Mouse (Mus musculus) CH12.LX (cell line): ENCODE data around the gene Olfr223. TPM values are rescaled to one million over a fixed set of nuclear protein-coding genes. Genes with fewer than 3 reads are reported as not detected.

ENCODE experiments used
- DNase-seq: peaks from one replicate; pipeline ENCODE4 v3.0.0-alpha.2; 2013; ENCODE audit errors: extremely low read depth
- H3K27ac ChIP-seq: 2 replicates; pipeline ENCODE4 v1.5.1; 2012; ENCODE audit warnings: low read depth, mild to moderate bottlenecking, control low read depth, moderate library complexity; ENCODE audit not compliant: insufficient read depth
- H3K27me3 ChIP-seq: replicated peaks from 2 replicates; pipeline ENCODE3; 2012; ENCODE audit warnings: inconsistent platforms
- H3K36me3 ChIP-seq, 2 experiments: replicated peaks in 1 of 2; 2 replicates each; pipeline versions ENCODE3 to v1.6.1; 2012; ENCODE audit warnings: inconsistent platforms in 1 of 2, low read length in 1 of 2, mild to moderate bottlenecking in 1 of 2, mixed read lengths in 1 of 2, moderate library complexity in 1 of 2; ENCODE audit not compliant: control insufficient read depth in 1 of 2, insufficient read depth in 1 of 2
- H3K4me1 ChIP-seq, 2 experiments: 2 replicates each; pipeline ENCODE4 v1.6.1; 2012; ENCODE audit warnings: inconsistent platforms in 1 of 2, moderate library complexity in 1 of 2; ENCODE audit not compliant: insufficient read depth in 2 of 2, control insufficient read depth in 1 of 2
- H3K4me2 ChIP-seq: 2 replicates; pipeline ENCODE4 v1.6.1; 2012; ENCODE audit warnings: low read depth, mild to moderate bottlenecking, control low read depth; ENCODE audit not compliant: poor library complexity, insufficient read depth, severe bottlenecking
- H3K4me3 ChIP-seq, 3 experiments: fragments of 150-350 bp in 1 of 3; sonication (generic) in 1 of 3; replicated peaks in 1 of 3; 2 replicates each; pipeline versions ENCODE3 to v1.5.1; 2011 to 2012; ENCODE audit warnings: low read depth in 2 of 3, low read length in 2 of 3, mild to moderate bottlenecking in 2 of 3, moderate library complexity in 2 of 3, control low read depth in 1 of 3, improper control_type of control experiment in 1 of 3, inconsistent platforms in 1 of 3, mixed read lengths in 1 of 3; ENCODE audit not compliant: poor library complexity in 1 of 3
- H3K79me2 ChIP-seq: replicated peaks from 2 replicates; pipeline ENCODE4 v1.6.1; 2012; ENCODE audit warnings: mild to moderate bottlenecking, moderate library complexity; ENCODE audit not compliant: control insufficient read depth, poor library complexity, insufficient read depth, severe bottlenecking; ENCODE audit errors: extremely low read depth
- H3K9ac ChIP-seq: 2 replicates; pipeline ENCODE4 v1.6.1; 2012; ENCODE audit warnings: low read depth, mild to moderate bottlenecking, control low read depth, moderate library complexity; ENCODE audit not compliant: insufficient read depth
- H3K9me3 ChIP-seq: replicated peaks from 2 replicates; pipeline ENCODE3; 2012; ENCODE audit warnings: low read length, inconsistent platforms, mixed read lengths
- BHLHE40 ChIP-seq: IDR thresholded peaks from 2 replicates; pipeline ENCODE4 v1.6.1; 2011; ENCODE audit warnings: mild to moderate bottlenecking, low read depth, low read length, improper control_type of control experiment
- CHD1 ChIP-seq: IDR thresholded peaks from 2 replicates; pipeline ENCODE4 v1.6.1; 2012; ENCODE audit warnings: low read depth, low read length, improper control_type of control experiment, inconsistent platforms
- CTCF ChIP-seq, 2 experiments: IDR thresholded peaks in 1 of 2; conservative IDR thresholded peaks in 1 of 2; 2 replicates each; pipeline ENCODE4 v1.5.1; 2011 to 2012; ENCODE audit warnings: low read depth in 2 of 2, low read length in 2 of 2, improper control_type of control experiment in 1 of 2, inconsistent platforms in 1 of 2, mild to moderate bottlenecking in 1 of 2, moderate library complexity in 1 of 2
- E2F4 ChIP-seq: IDR thresholded peaks from 2 replicates; pipeline ENCODE4 v1.6.1; 2011; ENCODE audit warnings: low read depth, low read length, improper control_type of control experiment; ENCODE audit not compliant: insufficient replicate concordance
- ELF1 ChIP-seq: IDR thresholded peaks from 2 replicates; pipeline ENCODE4 v1.6.1; 2014; ENCODE audit warnings: low read depth, mild to moderate bottlenecking, inconsistent platforms, low read length, improper control_type of control experiment
- EP300 ChIP-seq: IDR thresholded peaks from 2 replicates; pipeline ENCODE4 v1.6.1; 2011; ENCODE audit warnings: low read length, improper control_type of control experiment
- HCFC1 ChIP-seq: IDR thresholded peaks from 2 replicates; pipeline ENCODE4 v1.6.1; 2012; ENCODE audit warnings: low read depth, mild to moderate bottlenecking, inconsistent platforms, low read length, improper control_type of control experiment
- IRF4 ChIP-seq: IDR thresholded peaks from 2 replicates; pipeline ENCODE4 v1.6.1; 2014; ENCODE audit warnings: low read depth, mild to moderate bottlenecking, inconsistent platforms, low read length, improper control_type of control experiment
- JUND ChIP-seq: conservative IDR thresholded peaks from 2 replicates; pipeline ENCODE4 v1.6.1; 2011; ENCODE audit warnings: low read depth, low read length, improper control_type of control experiment
- MAFK ChIP-seq: IDR thresholded peaks from 2 replicates; pipeline ENCODE4 v1.6.1; 2011; ENCODE audit warnings: low read length, improper control_type of control experiment; ENCODE audit not compliant: insufficient replicate concordance
- MAX ChIP-seq: IDR thresholded peaks from 2 replicates; pipeline ENCODE4 v1.6.1; 2011; ENCODE audit warnings: low read length, improper control_type of control experiment
- MEF2A ChIP-seq: IDR thresholded peaks from 2 replicates; pipeline ENCODE4 v1.6.1; 2014; ENCODE audit warnings: low read depth, mild to moderate bottlenecking, inconsistent platforms, low read length, improper control_type of control experiment, borderline replicate concordance
- MYC ChIP-seq: IDR thresholded peaks from 2 replicates; pipeline ENCODE4 v1.6.1; 2011; ENCODE audit warnings: low read depth, mild to moderate bottlenecking, improper control_type of control experiment, low read length
- RCOR1 ChIP-seq: conservative IDR thresholded peaks from 2 replicates; pipeline ENCODE4 v1.6.1; 2012; ENCODE audit warnings: low read depth, mild to moderate bottlenecking, inconsistent platforms, low read length, improper control_type of control experiment
- TBP ChIP-seq: conservative IDR thresholded peaks from 2 replicates; pipeline ENCODE4 v1.6.1; 2011; ENCODE audit warnings: low read depth, low read length, improper control_type of control experiment
- TCF12 ChIP-seq: IDR thresholded peaks from 2 replicates; pipeline ENCODE4 v1.6.1; 2014; ENCODE audit warnings: low read depth, mild to moderate bottlenecking, inconsistent platforms, low read length, improper control_type of control experiment
- UBTF ChIP-seq: IDR thresholded peaks from 2 replicates; pipeline ENCODE4 v1.6.1; 2012; ENCODE audit warnings: low read depth, mild to moderate bottlenecking, inconsistent platforms, low read length, improper control_type of control experiment, moderate library complexity
- USF1 ChIP-seq: IDR thresholded peaks from 2 replicates; pipeline ENCODE4 v1.6.1; 2014; ENCODE audit warnings: low read depth, mild to moderate bottlenecking, inconsistent platforms, low read length, improper control_type of control experiment
- ZKSCAN1 ChIP-seq: IDR thresholded peaks from 2 replicates; pipeline ENCODE4 v1.6.1; 2012; ENCODE audit warnings: low read depth, inconsistent platforms, low read length, improper control_type of control experiment, borderline replicate concordance
- dilution Hi-C: fragments of 300-500 bp; cut with MboI; formaldehyde crosslinking; loops from 2 replicates; pipeline ENCODE4 v1.14.3; 2020; ENCODE audit warnings: low sequenced_read_pairs; ENCODE audit not compliant: extremely low pct_unique_long_range_greater_than_20kb, extremely low pct_ligation_motif_present
- in situ Hi-C: fragments of 300-500 bp; cut with MboI; formaldehyde crosslinking; loops from 3 replicates; pipeline ENCODE4 v1.14.3; 2019; ENCODE audit warnings: low sequenced_read_pairs, low pct_ligation_motif_present, low pct_unique_long_range_greater_than_20kb, mixed read lengths
- polyA plus RNA-seq: library from polyadenylated mRNA; unstranded; fragments of >175 nt; gene quantifications from 2 replicates; pipeline ENCODE4 v1.2.1, GENCODE M21; 2012; ENCODE audit warnings: low read depth; ENCODE audit not compliant: insufficient read length
- total RNA-seq, 2 experiments: library from RNA; depleted of rRNA; stranded (reverse); fragments of 300-350 nt in 1 of 2; fragments of >200 nt in 1 of 2; gene quantifications; 2 replicates each; pipeline ENCODE4 v1.2.3; 2012 to 2014

The Olfr223 gene
- total and polyA plus RNA-seq, 3 experiments, result not detected

- Histone ChIP-seq H3K9me3 (no peaks in the 10 kb centered on the region), H3K36me3 (no peaks in the 10 kb centered on the region)
- TF ChIP-seq ELF1 (no peak), ZKSCAN1 (no peak), USF1 (no peak), TCF12 (no peak), UBTF (no peak), MAFK (no peak), E2F4 (no peak), CTCF (conservative IDR thresholded peaks at IDR 0.05 in 1 of 2, IDR thresholded peaks at IDR 0.05 in 1 of 2; ENCODE audit: low read depth in 2 of 2, low read length in 2 of 2) (no peak), RCOR1 (no peak), JUND (no peak), EP300 (no peak), BHLHE40 (no peak), HCFC1 (no peak), CHD1 (no peak)
- TF ChIP-seq, all 38 proteins: peak for 0
- Histone ChIP-seq H3K4me1 (peaks cover 0 to 9% of the 10 kb centered on the region in 2 experiments; a peak in 2 of 4 replicates), H3K27me3 (peaks cover 11% of the 10 kb centered on the region), H3K4me3 (no peak overlapping the region), H3K4me2 (no peak overlapping the region), H3K27ac (no peak overlapping the region), H3K79me2 (no peaks in the 10 kb centered on the region), H3K9ac (no peak overlapping the region)
- dilution Hi-C loops, result no loop called here
- DNase-seq, result no peak
- in situ Hi-C loops, result loop anchor here (5.0 kb wide), 1 partner anchor 102 kb away; no protein-coding TSS in a partner anchor
Measured at GRCm38 (mm10) chr11:59629871-59630270, 36.8 kb upstream of the Olfr223 start.

- TF ChIP-seq CHD1, result no peak
- no peak for TF ChIP-seq MYC
- TF ChIP-seq MAFK, result no peak
- TF ChIP-seq TCF12, result no peak
- TF ChIP-seq IRF4, result no peak
- no peak for TF ChIP-seq MAX
- TF ChIP-seq MEF2A, result no peak
- TF ChIP-seq TBP, result no peak
- TF ChIP-seq, all 38 proteins: peak for 0
- Histone ChIP-seq H3K36me3 (no peaks in the 10 kb centered on the region), H3K4me1 (peaks cover 0 to 4% of the 10 kb centered on the region in 2 experiments; a peak in 2 of 4 replicates), H3K9me3 (no peaks in the 10 kb centered on the region), H3K9ac (no peak overlapping the region), H3K27ac (no peak overlapping the region), H3K79me2 (no peaks in the 10 kb centered on the region), H3K4me2 (no peak overlapping the region), H3K4me3 (no peak overlapping the region), H3K27me3 (peaks cover 11% of the 10 kb centered on the region)
- in situ Hi-C loops (no loop called here), dilution Hi-C loops (no loop called here)
- no peak for DNase-seq
Measured at GRCm38 (mm10) chr11:59628177-59628576, 35.1 kb upstream of the Olfr223 start.
